11 mouse cellular contexts compared by ENCODE assay signal in genomic region chr3:147749939-147750841, GRCm38 (mm10).
A peak's percentile ranks its signal among the peaks of the same experiment; 100 is the strongest.
DNase-seq lines count a peak whose midpoint lies in the region; ATAC-seq and TF ChIP-seq lines count a peak whose summit lies in the region.
"Had no signal": no experiment of that assay in that cellular context is flagged by ENCODE, and none has a peak within 500 bp of the region (broad histone marks: within the 10 kb centered on the region; RNA-seq: fewer than 3 reads in every experiment).

No protein-coding gene starts in this region.

- no peak for ATAC-seq in embryonic facial prominence, embryonic 11.5 days (replicated peaks; ENCODE audit: insufficient number of reproducible peaks, low FRiP score, low TSS enrichment, low read depth)
- no peak for ATAC-seq in kidney, embryonic 14.5 days (ENCODE audit: low FRiP score, low TSS enrichment)
- no peak for ATAC-seq in hindbrain, postnatal 0 days

- no peak overlapping the region for H3K9ac ChIP-seq in embryonic facial prominence, embryonic 11.5 days (replicated peaks; ENCODE audit: low read length)
- H3K9ac ChIP-seq in kidney, embryonic 14.5 days (ENCODE audit: low read depth, low read length): no peak overlapping the region
- H3K9ac ChIP-seq in hindbrain, postnatal 0 days (replicated peaks; ENCODE audit: low read length): no peak overlapping the region

- intact Hi-C loops in left cerebral cortex, postnatal 25 days (cut with DNase I): no loop called here

- H3K4me1 ChIP-seq in embryonic facial prominence, embryonic 11.5 days (ENCODE audit: control insufficient read depth, insufficient read depth, low read length): no peaks in the 10 kb centered on the region
- H3K4me1 ChIP-seq in embryonic facial prominence, embryonic 10.5 days: peaks cover 7% of the 10 kb centered on the region; the same call in 1 of the 2 replicates
- H3K4me1 ChIP-seq in kidney, embryonic 14.5 days (ENCODE audit: control insufficient read depth, insufficient read depth, low read length): no peaks in the 10 kb centered on the region
- 0 out of 2 replicates have a peak, but pooled peaks cover 4% of the 10 kb centered on the region for H3K4me1 ChIP-seq in hindbrain, postnatal 0 days (ENCODE audit: insufficient read depth, low read length)

- TF ChIP-seq CTCF in brain, embryonic 14.5 days (IDR thresholded peaks at IDR 0.05; ENCODE audit: borderline replicate concordance, extremely low read depth, insufficient read depth, insufficient read length): no peak
- TF ChIP-seq CTCF in hindbrain, postnatal 0 days (IDR thresholded peaks at IDR 0.05; ENCODE audit: low read depth): no peak

- peak; percentile 2 for DNase-seq in embryonic facial prominence, embryonic 11.5 days (ENCODE audit: low spot score)
- DNase-seq in embryonic facial prominence, embryonic 10.5 days (ENCODE audit: low spot score): no peak
- DNase-seq in kidney, adult 18-20 months: no peak
- DNase-seq in brain, embryonic 14.5 days (ENCODE audit: low read depth): peak; percentile 86
- peak; percentile 39 for DNase-seq in hindbrain, postnatal 0 days (ENCODE audit: low spot score)
- no peak for DNase-seq in left cerebral cortex, postnatal 25 days (ENCODE audit: low spot score in 2 of 2)
- no peak for DNase-seq in c-Kit-positive CD71-positive TER-119-positive erythroid progenitor cells, embryonic 14.5 days (ENCODE audit: low spot score)
- DNase-seq: cerebellum, adult 8-10 months; liver had no signal

- no peak overlapping the region for H3K4me2 ChIP-seq in embryonic facial prominence, embryonic 11.5 days (ENCODE audit: low read depth, low read length)
- H3K4me2 ChIP-seq in kidney, embryonic 14.5 days (replicated peaks; ENCODE audit: low read depth, low read length): no peak overlapping the region
- no peak overlapping the region; the same call in 1 of the 2 replicates for H3K4me2 ChIP-seq in hindbrain, postnatal 0 days (ENCODE audit: low read depth, low read length)

- H3K27me3 ChIP-seq in embryonic facial prominence, embryonic 11.5 days (ENCODE audit: control insufficient read depth, insufficient read depth, low read length): no peaks in the 10 kb centered on the region
- H3K27me3 ChIP-seq in embryonic facial prominence, embryonic 10.5 days (replicated peaks; ENCODE audit: low read depth, poor library complexity, severe bottlenecking): no peaks in the 10 kb centered on the region
- no peaks in the 10 kb centered on the region for H3K27me3 ChIP-seq in kidney, embryonic 14.5 days (ENCODE audit: control insufficient read depth, insufficient read depth, low read length)
- no peaks in the 10 kb centered on the region for H3K27me3 ChIP-seq in hindbrain, postnatal 0 days (ENCODE audit: insufficient read depth, low read length)

- no peak for TF ChIP-seq POLR2A in brain, embryonic 14.5 days (IDR thresholded peaks at IDR 0.05; ENCODE audit: borderline replicate concordance, extremely low read depth, insufficient read depth, insufficient read length, poor library complexity, severe bottlenecking)

- no peak overlapping the region for H3K4me3 ChIP-seq in embryonic facial prominence, embryonic 11.5 days (ENCODE audit: low read depth, low read length)
- no peak overlapping the region for H3K4me3 ChIP-seq in embryonic facial prominence, embryonic 10.5 days
- H3K4me3 ChIP-seq in kidney, embryonic 14.5 days (ENCODE audit: low read length): no peak overlapping the region
- H3K4me3 ChIP-seq in hindbrain, postnatal 0 days (ENCODE audit: low read length): no peak overlapping the region
- H3K4me3 ChIP-seq: erythroblast, embryonic 14.5 days had no signal

- no peaks in the 10 kb centered on the region for H3K36me3 ChIP-seq in embryonic facial prominence, embryonic 11.5 days (replicated peaks; ENCODE audit: control insufficient read depth, insufficient read depth, low read depth, low read length)
- no peaks in the 10 kb centered on the region for H3K36me3 ChIP-seq in embryonic facial prominence, embryonic 10.5 days (replicated peaks)
- no peaks in the 10 kb centered on the region for H3K36me3 ChIP-seq in kidney, embryonic 14.5 days (ENCODE audit: control insufficient read depth, insufficient read depth, low read length)
- no peaks in the 10 kb centered on the region for H3K36me3 ChIP-seq in hindbrain, postnatal 0 days (ENCODE audit: insufficient read depth, low read length)

- 69% methylated on average over 12 of the region's 12 CpGs for WGBS in embryonic facial prominence, embryonic 11.5 days
- 68% methylated on average over 12 of the region's 12 CpGs for WGBS in embryonic facial prominence, embryonic 10.5 days
- 64% methylated on average over 12 of the region's 12 CpGs for WGBS in kidney, embryonic 14.5 days
- WGBS in hindbrain, postnatal 0 days: 27% methylated on average over 12 of the region's 12 CpGs

- no peaks in the 10 kb centered on the region for H3K9me3 ChIP-seq in embryonic facial prominence, embryonic 11.5 days (replicated peaks; ENCODE audit: control insufficient read depth, low read length)
- H3K9me3 ChIP-seq in embryonic facial prominence, embryonic 10.5 days: no peaks in the 10 kb centered on the region
- H3K9me3 ChIP-seq in kidney, embryonic 14.5 days (ENCODE audit: control insufficient read depth, low read length): no peaks in the 10 kb centered on the region
- no peaks in the 10 kb centered on the region for H3K9me3 ChIP-seq in hindbrain, postnatal 0 days (ENCODE audit: low read length)

- no peak overlapping the region for H3K27ac ChIP-seq in embryonic facial prominence, embryonic 11.5 days (replicated peaks; ENCODE audit: low read depth, low read length)
- no peak overlapping the region for H3K27ac ChIP-seq in embryonic facial prominence, embryonic 10.5 days (replicated peaks)
- H3K27ac ChIP-seq in kidney, embryonic 14.5 days (ENCODE audit: low read depth, low read length): peak overlapping the region; percentile 19; the same call in 1 of the 2 replicates
- no peak overlapping the region for H3K27ac ChIP-seq in hindbrain, postnatal 0 days

Comparison
In these comparisons a context has a peak if more than half of its experiments do, and no peak if none do; other contexts are left out.
1. DNase-seq: peak in embryonic facial prominence, embryonic 11.5 days (single experiment), brain, embryonic 14.5 days (single experiment) and hindbrain, postnatal 0 days (single experiment); none in embryonic facial prominence, embryonic 10.5 days (single experiment), kidney, adult 18-20 months (single experiment), left cerebral cortex, postnatal 25 days (0 of 2) and c-Kit-positive CD71-positive TER-119-positive erythroid progenitor cells, embryonic 14.5 days (single experiment).